Mouse (Mus musculus) bone marrow, adult 2 months (tissue): Measurements from ENCODE around the gene Lman2. TPM values are rescaled to one million over a fixed set of nuclear protein-coding genes. Genes with fewer than 3 reads are reported as not detected.

Experiments used
- H3K27ac ChIP-seq: fragments of 200-500 bp; 2 replicates; pipeline ENCODE4 v1.5.1; 2012; ENCODE audit warnings: low read depth, mild to moderate bottlenecking, control low read depth, inconsistent platforms, low read length; ENCODE audit not compliant: control insufficient read depth, poor library complexity, insufficient read depth
- H3K4me1 ChIP-seq: fragments of 200-500 bp; 2 replicates; pipeline ENCODE4 v1.6.1; 2011; ENCODE audit warnings: low read length; ENCODE audit not compliant: control insufficient read depth, insufficient read depth
- H3K4me3 ChIP-seq: fragments of 200-500 bp; replicated peaks from 2 replicates; pipeline ENCODE3; 2011; ENCODE audit warnings: mild to moderate bottlenecking, low read depth, low read length, control low read depth; ENCODE audit not compliant: control insufficient read depth
- CTCF ChIP-seq: fragments of 200-500 bp; IDR thresholded peaks from 2 replicates; pipeline ENCODE4 v1.5.1; 2011; ENCODE audit warnings: low read length, control low read depth; ENCODE audit not compliant: control insufficient read depth, insufficient read depth
- POLR2A ChIP-seq: fragments of 200-500 bp; IDR thresholded peaks from 2 replicates; pipeline ENCODE4 v1.6.1; 2011; ENCODE audit warnings: low read depth, mild to moderate bottlenecking, control low read depth, low read length, borderline replicate concordance; ENCODE audit not compliant: control insufficient read depth
- WGBS: fragments of 180-500 bp; shearing (Covaris S2); methylation state at CpG from one replicate; pipeline ENCODE4 v1.1.7; 2018; 5-methylcytosine and 5-hydroxymethylcytosine counted together
- polyA plus RNA-seq: library from polyadenylated mRNA; stranded (reverse); fragments of >200 nt; gene quantifications from 2 replicates; pipeline ENCODE4 v1.2.4, GENCODE M21; 2011; ENCODE audit warnings: low replicate concordance; ENCODE audit not compliant: missing spikeins, insufficient read depth, insufficient read length

Gene Lman2
- 31.3 and 50.1 TPM in 2 replicates for polyA plus RNA-seq

- peak within 1 kb of the TSS; percentile 97 for H3K4me3 ChIP-seq
- peak within 1 kb of the TSS; percentile 96 for H3K27ac ChIP-seq
- TF ChIP-seq POLR2A (peak; percentile 47; the same call in 1 of the 2 replicates), CTCF (peak; percentile 15; the same call in 1 of the 2 replicates)
- peaks cover 5% of the 10 kb centered on the region; the same call in 1 of the 2 replicates for H3K4me1 ChIP-seq
- under 1% methylated on average over 35 of the region's 35 CpGs for WGBS
Observed at GRCm38 (mm10) chr13:55362453-55363060, at the start of gene Lman2. TSS of gene Lman2 (minus strand) at chr13:55362783.

- TF ChIP-seq CTCF (no peak), POLR2A (no peak)
- Histone ChIP-seq H3K27ac (no peak overlapping the region), H3K4me1 (peaks cover 10% of the 10 kb centered on the region), H3K4me3 (no peak overlapping the region)
- WGBS = 55% methylated on average over 7 of the region's 7 CpGs
Observed at GRCm38 (mm10) chr13:55411826-55412225, 49.2 kb upstream of the Lman2 start.

GRCm38 (mm10) chr13:55408546-55409120 is 46.0 kb upstream of the Lman2 start:
- TF ChIP-seq POLR2A = no peak
- no peak for TF ChIP-seq CTCF
- Histone ChIP-seq H3K4me3 (no peak overlapping the region), H3K4me1 (peaks cover 19% of the 10 kb centered on the region), H3K27ac (no peak overlapping the region)
- 80% methylated on average over 19 of the region's 19 CpGs for WGBS

- TF ChIP-seq POLR2A (no peak), CTCF (no peak)
- WGBS = 76% methylated on average over 4 of the region's 4 CpGs
- no peak overlapping the region for H3K27ac ChIP-seq
- H3K4me3 ChIP-seq = no peak overlapping the region
- peaks cover 12% of the 10 kb centered on the region for H3K4me1 ChIP-seq
Observed at GRCm38 (mm10) chr13:55407341-55407740, 44.8 kb upstream of the Lman2 start.

- H3K4me1 ChIP-seq = peaks cover 12% of the 10 kb centered on the region
- 0 out of 2 replicates have a peak, but pooled peaks have one; percentile 2 for TF ChIP-seq CTCF
- TF ChIP-seq POLR2A = no peak
- H3K27ac ChIP-seq = peak overlapping the region; percentile 66
- no peak overlapping the region for H3K4me3 ChIP-seq
- 8% methylated on average over 13 of the region's 13 CpGs for WGBS
Observed at GRCm38 (mm10) chr13:55405783-55406390, 43.3 kb upstream of the Lman2 start.

GRCm38 (mm10) chr13:55404853-55405782 is 42.5 kb upstream of the Lman2 start:
- 6% methylated on average over 11 of the region's 11 CpGs for WGBS
- Histone ChIP-seq H3K4me1 (peaks cover 12% of the 10 kb centered on the region), H3K4me3 (peak overlapping the region; percentile 24), H3K27ac (peak overlapping the region; percentile 66)
- TF ChIP-seq POLR2A (no peak), CTCF (peak; percentile 89)

GRCm38 (mm10) chr13:55403935-55404852 is 41.6 kb upstream of the Lman2 start:
- H3K4me1 ChIP-seq = peaks cover 12% of the 10 kb centered on the region
- TF ChIP-seq POLR2A (no peak), CTCF (no peak)
- no peak overlapping the region; the same call in 1 of the 2 replicates for H3K27ac ChIP-seq
- WGBS = 40% methylated on average over 15 of the region's 15 CpGs
- no peak overlapping the region for H3K4me3 ChIP-seq
